Mouse (Mus musculus): ENCODE data around the gene Olfr138.

DNA sequence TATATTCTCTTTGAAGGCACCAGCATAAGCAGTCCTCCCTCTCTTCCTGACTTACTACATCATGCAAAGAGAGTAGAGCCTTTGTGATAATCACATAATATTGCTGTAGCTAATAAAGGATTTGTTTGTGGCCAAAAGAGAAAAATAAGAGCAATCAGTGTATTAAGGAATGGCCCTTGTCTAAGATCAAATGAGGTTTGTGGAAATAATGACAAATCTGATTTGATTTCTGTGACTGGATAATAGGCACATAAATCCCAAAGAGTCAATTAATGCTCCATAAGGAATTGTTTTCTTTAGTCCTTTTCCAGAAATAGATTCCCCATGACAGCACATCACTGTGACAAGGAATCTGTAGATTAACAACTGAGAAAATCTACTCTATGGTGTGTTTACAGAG lies 46.6 kb downstream of the Olfr138 start, which contains the start of gene Olfr137:
- TF ChIP-seq EP300 (IDR thresholded peaks at IDR 0.05) (no peak), CTCF (IDR thresholded peaks at IDR 0.05) (no peak)
